Mouse (Mus musculus): ENCODE data around the gene Napsa. TPM values are rescaled to one million over a fixed set of nuclear protein-coding genes. Genes with fewer than 3 reads are reported as not detected.

Gene Napsa
- polyA plus RNA-seq, 1 experiment from 2014 or later: 0.88 TPM

GRCm38 (mm10) chr7:44626966-44627365, 54.8 kb downstream of the Napsa start:
- WGBS: 79% methylated on average over 13 of the region's 13 CpGs
- Histone ChIP-seq H3K36me3 (replicated peaks; ENCODE audit: control insufficient read depth, insufficient read depth, low read depth, low read length) (no peaks in the 10 kb centered on the region), H3K9me3 (replicated peaks; ENCODE audit: control insufficient read depth, low read length) (no peaks in the 10 kb centered on the region), H3K27me3 (ENCODE audit: control insufficient read depth, insufficient read depth, low read length) (no peaks in the 10 kb centered on the region), H3K4me2 (ENCODE audit: low read depth, low read length) (no peak overlapping the region), H3K4me1 (ENCODE audit: control insufficient read depth, insufficient read depth, low read length) (no peaks in the 10 kb centered on the region), H3K27ac (replicated peaks; ENCODE audit: low read depth, low read length) (no peak overlapping the region), H3K9ac (replicated peaks; ENCODE audit: low read length) (no peak overlapping the region), H3K4me3 (ENCODE audit: low read depth, low read length) (no peak overlapping the region)
- no peak for ATAC-seq (replicated peaks; ENCODE audit: insufficient number of reproducible peaks, low FRiP score, low TSS enrichment, low read depth)
- no peak for DNase-seq (ENCODE audit: low spot score)

- H3K4me1 ChIP-seq (ENCODE audit: control insufficient read depth, insufficient read depth, low read length): no peaks in the 10 kb centered on the region
- H3K27ac ChIP-seq (replicated peaks; ENCODE audit: low read depth, low read length): no peak overlapping the region
- H3K36me3 ChIP-seq (replicated peaks; ENCODE audit: control insufficient read depth, insufficient read depth, low read depth, low read length): no peaks in the 10 kb centered on the region
- H3K4me3 ChIP-seq (ENCODE audit: low read depth, low read length): no peak overlapping the region
- H3K9me3 ChIP-seq (replicated peaks; ENCODE audit: control insufficient read depth, low read length): no peaks in the 10 kb centered on the region
- H3K27me3 ChIP-seq (ENCODE audit: control insufficient read depth, insufficient read depth, low read length): no peaks in the 10 kb centered on the region
- DNase-seq (ENCODE audit: low spot score) (no peak), ATAC-seq (replicated peaks; ENCODE audit: insufficient number of reproducible peaks, low FRiP score, low TSS enrichment, low read depth) (no peak)
- WGBS: 84% methylated on average over 15 of the region's 15 CpGs
- no peak overlapping the region for H3K4me2 ChIP-seq (ENCODE audit: low read depth, low read length)
- H3K9ac ChIP-seq (replicated peaks; ENCODE audit: low read length): no peak overlapping the region
Observed at GRCm38 (mm10) chr7:44628402-44629034, 56.3 kb downstream of the Napsa start.

GRCm38 (mm10) chr7:44630437-44630836, 58.3 kb downstream of the Napsa start:
- Histone ChIP-seq H3K27ac (replicated peaks; ENCODE audit: low read depth, low read length) (no peak overlapping the region), H3K4me3 (ENCODE audit: low read depth, low read length) (no peak overlapping the region)
- 77% methylated on average over 13 of the region's 13 CpGs for WGBS

GRCm38 (mm10) chr7:44632676-44633075, 60.5 kb downstream of the Napsa start:
- 19% methylated on average over 13 of the region's 13 CpGs for WGBS
- Histone ChIP-seq H3K4me2 (ENCODE audit: low read depth, low read length) (no peak overlapping the region), H3K27ac (replicated peaks; ENCODE audit: low read depth, low read length) (no peak overlapping the region), H3K4me1 (ENCODE audit: control insufficient read depth, insufficient read depth, low read length) (no peaks in the 10 kb centered on the region), H3K9ac (replicated peaks; ENCODE audit: low read length) (no peak overlapping the region), H3K9me3 (replicated peaks; ENCODE audit: control insufficient read depth, low read length) (no peaks in the 10 kb centered on the region), H3K36me3 (replicated peaks; ENCODE audit: control insufficient read depth, insufficient read depth, low read depth, low read length) (no peaks in the 10 kb centered on the region), H3K27me3 (ENCODE audit: control insufficient read depth, insufficient read depth, low read length) (no peaks in the 10 kb centered on the region), H3K4me3 (ENCODE audit: low read depth, low read length) (no peak overlapping the region)
- no peak for ATAC-seq (replicated peaks; ENCODE audit: insufficient number of reproducible peaks, low FRiP score, low TSS enrichment, low read depth)
- DNase-seq (ENCODE audit: low spot score): no peak

More at GRCm38 (mm10) chr7:44630437-44630836, 58.3 kb downstream of the Napsa start:
- ATAC-seq (replicated peaks; ENCODE audit: insufficient number of reproducible peaks, low FRiP score, low TSS enrichment, low read depth): no peak
- Histone ChIP-seq H3K9ac (replicated peaks; ENCODE audit: low read length) (no peak overlapping the region), H3K27me3 (ENCODE audit: control insufficient read depth, insufficient read depth, low read length) (no peaks in the 10 kb centered on the region), H3K4me2 (ENCODE audit: low read depth, low read length) (no peak overlapping the region), H3K36me3 (replicated peaks; ENCODE audit: control insufficient read depth, insufficient read depth, low read depth, low read length) (no peaks in the 10 kb centered on the region), H3K4me1 (ENCODE audit: control insufficient read depth, insufficient read depth, low read length) (no peaks in the 10 kb centered on the region), H3K9me3 (replicated peaks; ENCODE audit: control insufficient read depth, low read length) (no peaks in the 10 kb centered on the region)
- no peak for DNase-seq (ENCODE audit: low spot score)

GRCm38 (mm10) chr7:44633407-44633806, 61.2 kb downstream of the Napsa start:
- H3K27me3 ChIP-seq (ENCODE audit: control insufficient read depth, insufficient read depth, low read length): peaks cover 4% of the 10 kb centered on the region; the same call in 1 of the 2 replicates
- no peaks in the 10 kb centered on the region for H3K9me3 ChIP-seq (replicated peaks; ENCODE audit: control insufficient read depth, low read length)
- WGBS: 16% methylated on average over 15 of the region's 15 CpGs
- ATAC-seq (replicated peaks; ENCODE audit: insufficient number of reproducible peaks, low FRiP score, low TSS enrichment, low read depth): no peak
- DNase-seq (ENCODE audit: low spot score): peak; percentile 35
- H3K27ac ChIP-seq (replicated peaks; ENCODE audit: low read depth, low read length): no peak overlapping the region
- H3K4me1 ChIP-seq (ENCODE audit: control insufficient read depth, insufficient read depth, low read length): no peaks in the 10 kb centered on the region
- no peak overlapping the region for H3K4me3 ChIP-seq (ENCODE audit: low read depth, low read length)
- no peaks in the 10 kb centered on the region for H3K36me3 ChIP-seq (replicated peaks; ENCODE audit: control insufficient read depth, insufficient read depth, low read depth, low read length)
- no peak overlapping the region for H3K9ac ChIP-seq (replicated peaks; ENCODE audit: low read length)
- no peak overlapping the region for H3K4me2 ChIP-seq (ENCODE audit: low read depth, low read length)

Small RNAs within 50 kb of the gene (microRNA-seq; reads per million reads assigned to microRNA genes)
- not detected for gene Mir7053 (ENCODE audit: borderline number of aligned reads)

Other genes with a start within 250 kb of the Napsa start
- gene Syt3, start 188.3 kb upstream of the Napsa start, polyA plus RNA-seq (2014; fragmentation: Nextera tagmentation; extraction: Ambion mirVana): 1.4 and 1.9 TPM in 2 replicates
- 0.99 and 1.4 TPM in 2 replicates for gene 1700008O03Rik, start 186.6 kb upstream of the Napsa start, polyA plus RNA-seq (2014; fragmentation: Nextera tagmentation; extraction: Ambion mirVana)
- 1.9 and 3.2 TPM in 2 replicates for gene Lrrc4b, start 143.4 kb upstream of the Napsa start, polyA plus RNA-seq (2014; fragmentation: Nextera tagmentation; extraction: Ambion mirVana)
- gene Aspdh, start 107.0 kb upstream of the Napsa start, polyA plus RNA-seq (2014; fragmentation: Nextera tagmentation; extraction: Ambion mirVana): not detected in 2 replicates
- gene Josd2, start 104.4 kb upstream of the Napsa start, polyA plus RNA-seq (2014; fragmentation: Nextera tagmentation; extraction: Ambion mirVana): 61.1 and 66.4 TPM in 2 replicates
- 76.4 and 89.8 TPM in 2 replicates for gene Emc10, start 75.9 kb upstream of the Napsa start, polyA plus RNA-seq (2014; fragmentation: Nextera tagmentation; extraction: Ambion mirVana)
- 10.8 and 11.2 TPM in 2 replicates for gene Fam71e1, start 75.8 kb upstream of the Napsa start, polyA plus RNA-seq (2014; fragmentation: Nextera tagmentation; extraction: Ambion mirVana)
- 0.07 TPM in 1 of 2 replicates, not detected in the other for gene Mybpc2, start 47.7 kb upstream of the Napsa start, polyA plus RNA-seq (2014; fragmentation: Nextera tagmentation; extraction: Ambion mirVana)
- gene Spib, start 40.3 kb upstream of the Napsa start, polyA plus RNA-seq (2014; fragmentation: Nextera tagmentation; extraction: Ambion mirVana): not detected in 2 replicates
- gene Pold1, start 23.5 kb upstream of the Napsa start, polyA plus RNA-seq (2014; fragmentation: Nextera tagmentation; extraction: Ambion mirVana): 56.3 and 61.4 TPM in 2 replicates
- 63.7 and 69.6 TPM in 2 replicates for gene Nr1h2, start 18.4 kb upstream of the Napsa start, polyA plus RNA-seq (2014; fragmentation: Nextera tagmentation; extraction: Ambion mirVana)
- 0.32 and 0.39 TPM in 2 replicates for gene Kcnc3, start 18.3 kb downstream of the Napsa start, polyA plus RNA-seq (2014; fragmentation: Nextera tagmentation; extraction: Ambion mirVana)
- 2.1 and 4.5 TPM in 2 replicates for gene Myh14, start 98.5 kb downstream of the Napsa start, polyA plus RNA-seq (2014; fragmentation: Nextera tagmentation; extraction: Ambion mirVana)
- not detected in 2 replicates for gene Izumo2, start 136.4 kb downstream of the Napsa start, polyA plus RNA-seq (2014; fragmentation: Nextera tagmentation; extraction: Ambion mirVana)
- gene Vrk3, start 176.0 kb downstream of the Napsa start, polyA plus RNA-seq (2014; fragmentation: Nextera tagmentation; extraction: Ambion mirVana): 32.3 and 38.0 TPM in 2 replicates
- 3.3 and 3.6 TPM in 2 replicates for gene Zfp473, start 178.7 kb downstream of the Napsa start, polyA plus RNA-seq (2014; fragmentation: Nextera tagmentation; extraction: Ambion mirVana)
- 66.9 and 72.6 TPM in 2 replicates for gene Nup62, start 243.7 kb downstream of the Napsa start, polyA plus RNA-seq (2014; fragmentation: Nextera tagmentation; extraction: Ambion mirVana)
- 0.52 and 1.9 TPM in 2 replicates for gene Il4i1, start 244.0 kb downstream of the Napsa start, polyA plus RNA-seq (2014; fragmentation: Nextera tagmentation; extraction: Ambion mirVana)
- gene Atf5, start 244.3 kb downstream of the Napsa start, polyA plus RNA-seq (2014; fragmentation: Nextera tagmentation; extraction: Ambion mirVana): 2.9 and 3.1 TPM in 2 replicates